Mouse (Mus musculus): Measurements from ENCODE around the gene Slc46a1.
A peak's percentile ranks its signal among the peaks of the same experiment; 100 is the strongest.

Slc46a1 gene

DNA sequence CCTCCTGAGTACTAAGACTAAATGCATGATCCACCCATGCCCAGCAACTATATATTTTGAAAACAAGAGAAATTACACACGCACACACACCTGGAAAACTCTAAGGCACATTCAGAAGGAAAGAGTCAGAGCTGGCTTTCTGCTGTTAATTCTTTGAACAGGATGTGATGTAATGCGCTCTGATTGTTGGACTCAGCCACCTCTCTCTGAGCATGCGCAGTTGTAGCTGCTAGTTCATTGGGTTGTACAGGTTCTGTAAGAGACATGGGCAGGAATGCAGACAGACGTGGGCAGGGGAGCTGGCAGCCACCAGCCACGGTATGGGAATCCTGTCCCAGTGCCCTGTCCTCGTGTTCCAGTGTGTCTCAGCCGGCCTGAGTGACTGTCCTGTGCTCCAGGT is 11.2 kb upstream of the Slc46a1 start:
- peak; percentile 46 for DNase-seq (ENCODE audit: low read depth, low spot score)

DNA sequence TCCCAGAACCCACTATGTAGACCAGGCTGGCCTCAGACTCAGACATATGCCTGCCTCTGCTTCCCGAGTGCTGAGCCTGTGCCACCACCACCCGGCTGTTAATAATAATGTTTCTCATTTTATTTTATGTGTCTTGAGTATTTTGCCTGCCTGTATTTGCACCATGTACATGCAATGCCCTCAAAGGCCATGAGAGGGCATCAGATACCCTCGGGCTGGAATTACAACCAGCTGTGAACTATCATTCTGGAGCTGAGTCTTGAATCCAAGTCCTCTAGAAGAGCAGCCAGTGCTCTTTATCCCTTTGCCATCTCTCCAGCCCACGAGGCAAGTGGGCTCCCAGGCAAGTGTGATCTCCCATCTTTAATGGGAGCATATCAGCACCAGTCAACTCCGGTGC is 10.2 kb upstream of the Slc46a1 start:
- peak; percentile 45 for DNase-seq (ENCODE audit: low read depth, low spot score)

DNA sequence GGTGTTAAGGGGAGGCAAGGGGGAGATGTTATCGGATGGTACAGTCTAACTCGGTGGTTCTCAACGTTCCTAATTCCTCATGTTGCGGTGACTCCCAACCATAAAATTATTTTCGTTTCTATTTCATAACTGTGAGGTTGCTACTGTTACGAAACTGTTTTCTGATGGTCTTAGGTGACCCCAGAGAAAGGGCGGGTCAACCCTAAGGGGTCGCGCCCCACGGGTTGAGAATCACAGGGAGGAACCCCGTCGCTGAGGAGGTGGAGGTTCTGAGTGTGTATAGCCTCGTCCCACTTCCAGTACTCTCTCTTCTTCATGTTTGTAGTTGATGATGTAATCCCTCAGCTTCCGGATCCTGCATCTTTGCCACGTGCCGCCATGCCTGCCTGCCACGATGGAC is 6.8 kb upstream of the Slc46a1 start:
- DNase-seq (ENCODE audit: low read depth, low spot score), result no peak

DNA sequence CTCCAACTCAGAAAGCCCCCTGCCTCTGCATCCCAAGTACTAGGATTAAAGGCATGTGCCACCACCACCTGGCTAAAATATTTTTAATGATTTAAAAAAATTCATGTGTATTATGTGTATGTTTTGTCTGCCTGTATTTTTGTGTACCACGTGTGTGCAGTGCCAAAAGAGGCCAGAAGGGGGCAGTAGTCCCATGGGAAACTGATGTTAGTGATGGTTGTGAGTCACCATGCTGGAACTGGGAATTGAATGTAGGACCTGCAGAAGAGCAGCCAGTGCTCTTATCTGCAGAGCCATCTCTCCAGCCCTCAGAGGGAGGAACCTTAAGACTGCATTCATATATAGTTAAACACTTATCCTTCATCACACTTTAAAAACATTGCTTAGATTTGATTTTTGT is 3.6 kb upstream of the Slc46a1 start:
- no peak for DNase-seq (ENCODE audit: low read depth, low spot score)

DNA sequence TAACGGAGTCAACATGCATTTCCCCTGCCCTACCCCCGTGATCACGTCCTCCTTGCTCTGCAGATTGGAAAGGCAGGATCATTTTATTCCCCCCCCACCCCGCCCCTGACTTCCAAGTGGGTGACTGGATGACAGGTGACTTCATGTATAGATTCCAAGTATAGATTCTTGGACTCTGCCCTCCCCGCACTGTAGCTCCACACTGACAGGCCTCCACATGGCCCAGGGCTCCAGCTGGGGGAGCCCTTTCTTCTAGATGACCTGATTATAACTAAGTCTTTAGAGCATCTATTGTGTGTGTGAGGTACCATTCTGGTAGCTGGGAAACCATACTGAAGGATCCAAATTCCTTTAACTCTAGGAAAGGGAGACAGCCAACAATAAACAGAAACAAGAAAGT is 2.8 kb upstream of the Slc46a1 start:
- no peak for DNase-seq (ENCODE audit: low read depth, low spot score)

DNA sequence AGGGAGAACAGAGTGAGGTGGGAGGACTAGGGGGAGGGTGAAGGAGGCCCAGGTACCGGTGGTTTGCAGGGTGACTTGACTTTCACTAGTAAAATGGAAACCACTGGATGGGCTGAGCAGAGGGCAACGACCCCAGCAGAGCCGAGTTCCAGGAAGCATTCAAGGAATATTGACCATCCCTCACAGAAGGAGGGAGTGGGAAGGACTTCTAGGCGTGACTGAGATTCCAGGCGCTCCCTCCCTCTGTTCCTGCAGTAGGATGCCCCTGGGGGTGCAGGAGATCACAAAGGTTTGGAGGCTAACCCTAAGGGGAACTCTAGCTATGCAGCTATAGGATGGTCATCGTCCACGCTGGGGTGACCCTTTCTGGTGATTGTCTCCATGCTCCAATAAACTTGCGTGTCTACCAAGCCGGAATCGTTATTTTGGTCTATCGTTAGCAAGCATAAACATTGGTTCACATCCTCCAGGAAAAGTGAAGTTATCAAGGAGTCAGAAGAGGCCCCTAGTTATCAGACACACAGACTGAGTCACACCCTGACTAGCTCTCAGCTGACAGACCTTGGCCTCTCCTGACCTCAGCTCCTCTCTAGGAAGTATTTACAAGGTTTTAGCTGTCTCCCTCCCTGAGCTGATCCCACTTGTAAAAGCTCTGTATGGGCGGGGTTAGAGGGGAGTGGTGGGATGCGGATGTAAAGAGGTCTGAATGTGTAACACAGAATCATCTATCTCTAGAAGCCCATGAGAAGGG is 2.0 kb upstream of the Slc46a1 start:
- no peak for DNase-seq (ENCODE audit: low read depth, low spot score)

DNA sequence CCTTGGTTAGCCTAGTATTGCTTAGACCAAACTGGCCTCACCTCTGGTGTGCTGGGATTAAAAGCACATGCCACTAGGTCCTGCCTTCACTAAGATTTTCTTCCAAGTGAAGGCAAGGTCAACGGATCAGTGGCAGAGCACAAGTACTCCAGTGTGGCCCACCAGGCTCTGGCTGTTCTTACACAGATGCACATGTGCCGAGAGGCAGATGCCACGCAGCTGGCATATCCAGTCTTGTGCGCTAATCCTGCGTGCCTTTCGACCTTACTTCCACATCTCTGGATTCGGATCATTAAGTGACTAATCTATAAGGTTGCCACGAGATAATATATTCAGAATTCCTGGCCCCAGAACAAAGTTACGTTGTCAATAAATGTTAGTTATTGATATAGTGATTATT is 381 bp upstream of the Slc46a1 start:
- DNase-seq (ENCODE audit: low read depth, low spot score), result no peak

DNA sequence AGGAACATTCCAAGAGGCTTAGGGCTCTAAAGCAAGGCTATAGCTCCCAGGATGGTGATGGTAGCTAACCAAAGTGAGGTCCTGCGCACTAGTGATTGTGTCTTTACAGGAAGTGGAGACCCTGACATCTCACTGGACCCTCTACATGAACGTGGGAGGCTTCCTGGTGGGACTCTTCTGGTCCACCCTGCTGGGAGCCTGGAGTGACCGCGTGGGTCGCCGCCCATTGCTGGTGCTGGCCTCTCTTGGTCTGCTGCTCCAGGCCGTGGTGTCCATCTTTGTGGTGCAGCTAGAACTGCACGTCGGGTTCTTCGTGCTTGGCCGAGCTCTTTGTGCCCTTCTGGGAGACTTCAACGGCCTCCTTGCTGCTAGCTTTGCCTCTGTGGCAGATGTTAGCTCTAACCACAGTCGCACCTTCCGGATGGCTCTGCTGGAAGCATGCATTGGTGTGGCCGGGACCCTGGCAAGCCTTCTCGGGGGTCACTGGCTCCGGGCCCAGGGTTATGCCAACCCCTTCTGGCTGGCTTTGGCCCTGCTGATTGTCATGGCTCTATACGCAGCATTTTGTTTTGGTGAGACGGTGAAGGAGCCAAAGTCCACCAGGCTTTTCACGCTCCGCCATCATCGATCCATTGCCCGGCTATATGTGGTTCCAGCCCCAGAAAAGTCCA is 880 bp downstream of the Slc46a1 start:
- DNase-seq (ENCODE audit: low read depth, low spot score), result no peak

DNA sequence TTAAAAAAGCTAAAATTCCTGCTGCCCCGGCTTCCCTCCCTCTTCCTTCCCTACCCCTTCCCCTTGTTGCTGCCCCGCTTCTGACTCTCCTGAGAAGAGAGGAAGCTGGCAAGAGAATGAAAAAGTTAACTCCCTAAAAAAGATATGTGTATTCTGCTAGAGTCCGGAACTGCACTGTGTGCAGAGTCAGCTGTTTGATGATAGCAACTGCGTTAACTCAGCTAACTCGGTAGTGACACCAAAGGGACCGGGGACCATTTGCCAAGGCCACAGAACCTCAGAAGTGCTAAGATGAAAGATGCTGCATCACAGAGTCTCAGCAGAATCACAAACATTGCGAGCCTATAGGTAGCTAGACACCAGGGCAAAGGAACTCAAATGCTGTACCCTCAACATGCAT is 2.0 kb downstream of the Slc46a1 start:
- DNase-seq (ENCODE audit: low read depth, low spot score), result no peak

DNA sequence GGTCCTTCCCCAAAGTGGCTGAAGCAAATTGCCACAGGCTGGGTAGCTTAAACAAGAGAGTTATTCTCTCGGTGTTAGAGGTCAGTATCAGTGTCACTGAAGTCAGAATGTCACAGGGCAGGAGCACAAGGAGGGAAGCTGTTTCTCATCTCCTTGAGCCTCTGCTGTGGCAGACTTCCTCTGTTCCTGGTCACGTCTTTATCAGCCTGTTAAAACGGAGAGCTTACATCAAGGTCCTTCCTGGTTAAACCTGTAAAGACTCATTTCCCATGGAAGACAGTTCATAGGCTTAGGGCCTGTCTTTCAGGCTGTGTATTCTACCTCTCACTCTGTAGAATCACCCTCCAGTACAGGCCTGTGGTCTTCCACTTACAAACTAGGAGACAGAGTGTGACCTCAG is 2.4 kb downstream of the Slc46a1 start:
- DNase-seq (ENCODE audit: low read depth, low spot score), result no peak

DNA sequence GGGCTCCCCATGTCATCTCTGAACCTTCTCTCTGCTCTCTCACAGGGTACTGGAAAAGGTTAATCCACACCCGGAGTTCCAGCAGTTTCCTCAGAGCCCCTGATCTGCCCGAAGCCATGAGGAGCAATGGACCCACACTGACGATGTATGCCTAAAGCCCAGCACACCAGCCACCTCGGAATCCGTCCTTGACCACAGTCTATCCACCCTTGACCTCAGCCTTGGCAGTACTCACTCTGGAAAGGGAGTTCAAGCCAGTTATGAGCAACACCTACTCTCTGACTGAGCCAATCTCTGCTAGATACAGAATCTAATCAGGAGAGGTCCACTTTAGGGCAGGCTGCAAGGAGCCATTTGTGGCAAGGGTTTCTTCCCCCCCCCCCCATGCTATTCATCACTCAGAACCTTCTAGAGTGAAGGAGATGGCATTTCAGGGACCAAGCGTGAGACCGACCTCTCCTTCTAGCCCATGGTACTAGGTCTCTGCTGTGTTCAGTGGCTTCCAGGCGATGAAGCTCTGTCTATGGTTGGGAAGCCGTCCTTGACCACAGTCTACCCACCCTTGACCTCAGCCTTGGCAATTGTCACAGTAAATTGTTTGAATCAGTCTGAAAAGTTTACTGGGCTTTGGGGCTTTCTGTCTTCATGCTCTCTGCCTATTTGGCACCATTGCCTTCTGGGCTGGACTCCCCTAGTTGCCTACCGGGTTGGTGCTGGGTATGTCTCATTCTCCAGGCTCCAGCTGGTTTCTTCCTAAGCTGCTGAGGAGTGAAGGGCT is 6.0 kb downstream of the Slc46a1 start:
- no peak for DNase-seq (ENCODE audit: low read depth, low spot score)

DNA sequence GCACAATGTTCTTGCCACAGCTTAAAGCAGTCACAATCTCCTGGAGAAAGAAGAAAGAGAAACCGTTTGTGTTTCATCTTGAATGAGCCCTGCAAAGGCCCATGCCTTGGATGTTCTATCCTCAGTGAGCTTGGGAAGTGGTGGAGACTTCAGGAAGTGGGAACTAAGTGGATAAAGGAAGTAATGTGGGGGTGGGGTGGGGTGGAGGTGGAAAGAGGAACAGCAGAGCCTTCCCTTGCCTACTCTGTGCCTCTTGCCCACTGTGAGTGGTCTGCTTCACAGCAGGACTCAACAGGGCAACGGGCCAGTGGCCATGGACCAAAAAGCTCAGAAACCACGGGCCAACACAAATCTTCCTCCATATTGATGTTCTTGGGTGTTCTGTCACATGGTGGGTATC is 9.8 kb downstream of the Slc46a1 start:
- no peak for DNase-seq (ENCODE audit: low read depth, low spot score)

DNA sequence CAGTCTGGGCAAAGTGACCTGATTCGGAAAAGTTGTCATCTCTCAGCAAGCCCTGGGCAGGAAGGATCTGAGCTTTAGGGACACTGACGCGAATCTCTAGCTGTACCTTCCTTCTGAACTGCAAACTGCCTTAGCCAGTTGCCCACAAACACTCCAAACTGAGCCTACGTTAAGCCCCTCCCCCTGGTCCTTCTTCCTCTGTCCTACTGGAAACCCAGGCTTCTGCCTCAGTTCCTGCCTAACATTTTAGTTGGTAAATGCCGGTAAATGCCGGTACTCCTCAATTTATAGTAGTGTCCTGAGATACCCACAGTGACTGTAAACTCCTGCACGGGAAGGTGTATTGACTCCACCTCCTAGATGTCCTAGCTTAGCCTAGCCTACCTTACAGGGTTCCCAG is 18.1 kb downstream of the Slc46a1 start:
- DNase-seq (ENCODE audit: low read depth, low spot score), result no peak

DNA sequence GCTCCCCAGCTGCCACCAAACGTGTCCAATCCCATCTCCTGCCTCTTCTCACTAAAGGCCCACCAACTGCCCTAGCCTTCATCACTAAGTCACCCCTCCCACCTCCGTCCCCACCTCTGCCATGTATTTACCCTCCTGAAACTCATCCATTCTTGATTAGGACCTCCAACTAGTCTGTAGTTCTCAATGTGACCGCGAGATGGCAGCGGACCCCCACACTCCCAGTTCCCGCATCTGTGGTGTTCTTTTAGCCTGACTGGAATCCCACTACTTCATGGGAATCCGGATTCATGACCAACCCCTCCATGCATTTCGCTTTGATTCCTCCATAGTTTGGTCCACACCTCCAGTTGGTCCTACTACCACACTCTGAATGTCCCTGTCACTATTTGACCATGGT is 22.7 kb downstream of the Slc46a1 start:
- peak; percentile 81 for DNase-seq (ENCODE audit: low read depth, low spot score)

DNA sequence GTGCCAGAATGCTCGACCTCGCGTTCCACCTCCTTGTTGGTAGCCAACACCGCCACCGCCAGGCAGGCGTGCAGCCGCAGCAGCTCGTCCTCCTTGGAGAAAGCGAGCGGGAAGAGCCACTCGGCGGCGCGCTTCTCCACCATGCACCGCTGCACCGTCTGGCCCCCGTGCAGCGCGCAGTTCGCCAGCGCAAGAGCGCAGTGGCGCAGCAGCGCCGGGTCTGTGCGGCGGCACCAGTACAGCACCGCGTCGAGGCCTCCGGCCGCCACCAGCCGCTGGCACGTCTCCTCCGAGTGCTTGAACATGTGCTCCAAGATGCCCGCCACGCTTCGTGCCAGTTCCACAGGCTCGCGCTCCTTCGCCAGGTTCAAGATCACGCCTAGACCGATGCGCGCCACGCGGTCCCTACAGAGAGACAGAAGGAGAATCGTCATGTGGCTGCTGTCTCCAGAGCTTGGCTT is 25.3 kb downstream of the Slc46a1 start:
- no peak for DNase-seq (ENCODE audit: low read depth, low spot score)

DNA sequence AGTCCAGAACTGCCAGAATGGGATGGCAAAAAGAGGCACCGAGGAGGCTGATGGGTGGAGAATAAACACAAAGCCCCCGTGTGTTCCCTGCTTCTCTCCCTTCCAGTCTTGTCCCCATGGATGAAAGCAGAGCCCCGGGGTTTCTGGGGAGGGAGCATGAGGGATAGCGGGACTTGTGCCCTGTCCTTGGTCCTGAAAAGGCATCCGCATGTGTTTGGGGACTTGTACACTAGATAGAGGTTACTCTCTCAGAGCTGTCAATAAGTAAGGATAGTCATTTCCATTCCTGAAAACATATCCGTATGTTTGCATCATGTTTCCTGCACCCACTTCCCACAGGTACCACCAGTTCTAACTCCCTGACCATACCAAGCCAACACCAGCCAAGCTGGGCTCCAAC is 30.4 kb downstream of the Slc46a1 start:
- no peak for DNase-seq (ENCODE audit: low read depth, low spot score)

DNA sequence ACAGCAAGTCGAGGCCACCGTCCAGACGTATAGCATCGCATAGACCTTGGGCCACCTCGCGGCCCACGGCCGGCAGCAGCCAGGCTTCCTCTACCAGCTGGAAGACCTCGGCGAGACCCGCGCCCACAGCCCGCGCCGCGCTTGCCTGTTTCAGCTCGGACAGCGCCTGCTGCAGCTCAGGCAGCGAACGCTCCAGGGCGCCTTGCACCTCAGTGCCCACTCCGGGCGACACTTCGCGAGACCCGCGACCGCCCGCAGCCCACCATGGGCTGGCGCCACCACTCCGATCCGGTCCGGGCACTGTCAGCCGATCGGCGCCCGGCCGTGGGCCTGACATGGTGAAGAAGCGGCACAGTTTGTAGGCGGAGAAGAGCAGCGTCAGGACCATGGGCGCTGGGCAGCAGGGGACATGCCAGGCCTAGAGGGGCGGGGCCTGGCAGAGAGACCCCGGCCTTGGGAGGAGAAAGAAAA is 31.6 kb downstream of the Slc46a1 start:
- no peak for DNase-seq (ENCODE audit: low read depth, low spot score)

DNA sequence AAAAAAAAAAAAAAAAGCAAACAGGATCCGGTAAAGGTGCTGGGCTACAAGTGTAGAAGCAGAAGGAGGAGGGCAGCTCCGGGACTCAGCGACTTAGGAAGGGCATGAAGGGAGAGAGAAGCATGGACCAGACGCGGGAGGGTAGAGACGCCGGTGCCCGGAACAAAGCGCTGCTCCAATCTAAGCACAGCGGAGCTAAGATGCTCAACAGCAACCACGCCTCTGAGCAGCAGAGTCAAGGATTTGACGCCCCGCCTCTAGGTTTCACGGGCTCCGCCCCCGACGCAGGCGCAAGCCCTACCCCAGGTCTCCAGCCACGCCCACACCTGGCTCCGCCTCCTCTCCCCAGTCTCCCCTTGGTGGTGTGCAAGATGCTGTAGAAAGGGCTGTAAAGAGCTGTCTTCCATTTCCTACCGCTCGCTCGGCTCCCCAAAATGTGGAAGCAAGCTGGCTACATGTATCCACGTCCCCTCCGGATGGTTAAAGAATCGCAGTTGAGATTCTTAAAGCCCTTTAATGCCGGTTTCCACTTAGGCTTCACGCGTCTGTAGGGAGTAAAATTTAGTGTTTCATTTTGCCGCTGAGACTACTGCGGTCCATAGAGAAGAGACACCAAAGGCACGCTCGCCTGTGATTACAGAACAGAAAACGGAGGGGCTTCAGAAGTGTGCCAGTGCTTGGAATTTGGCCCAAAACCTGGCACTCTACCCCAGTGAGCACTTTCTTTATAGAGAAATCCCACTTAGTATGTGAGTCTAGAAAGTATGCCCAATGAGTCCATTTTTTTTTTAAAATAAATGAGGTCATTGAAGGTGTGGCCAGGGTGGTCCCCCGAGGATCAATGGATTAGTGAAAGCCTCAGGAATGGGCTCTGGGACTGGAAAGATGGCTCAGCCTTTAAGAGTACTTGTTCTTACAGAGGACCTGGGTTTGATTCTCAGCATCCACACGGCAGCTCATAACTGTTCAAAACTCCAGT is 32.3 kb downstream of the Slc46a1 start, which contains the start of gene Sarm1:
Gene Sarm1 (minus strand): TSS at position 211 of the 979 bp plus-strand sequence.
- peak; percentile 95 for DNase-seq (ENCODE audit: low read depth, low spot score)

DNA sequence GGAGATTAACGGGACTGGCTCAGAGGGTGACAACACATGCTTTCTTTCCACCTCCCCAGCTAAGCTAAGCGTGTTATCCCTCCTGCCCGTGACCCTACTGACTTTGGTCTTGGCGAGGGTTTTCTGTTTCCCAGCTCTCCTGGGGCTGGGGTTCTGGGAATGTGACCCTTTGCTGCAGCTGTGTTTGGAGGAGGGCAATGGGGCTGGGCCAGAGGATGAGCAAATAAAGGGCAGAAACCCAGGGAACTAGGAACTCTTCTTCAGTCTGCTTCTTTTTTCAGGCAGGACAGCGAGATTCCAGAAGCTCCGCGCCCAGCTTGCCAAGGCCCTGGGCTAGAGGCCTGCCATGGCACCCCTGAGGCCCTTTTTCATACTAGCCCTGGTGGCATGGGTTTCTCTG is 33.5 kb downstream of the Slc46a1 start, which contains the start of gene Vtn:
Gene Vtn (plus strand): TSS at position 88 of the 400 bp plus-strand sequence.
- DNase-seq (ENCODE audit: low read depth, low spot score), result no peak

DNA sequence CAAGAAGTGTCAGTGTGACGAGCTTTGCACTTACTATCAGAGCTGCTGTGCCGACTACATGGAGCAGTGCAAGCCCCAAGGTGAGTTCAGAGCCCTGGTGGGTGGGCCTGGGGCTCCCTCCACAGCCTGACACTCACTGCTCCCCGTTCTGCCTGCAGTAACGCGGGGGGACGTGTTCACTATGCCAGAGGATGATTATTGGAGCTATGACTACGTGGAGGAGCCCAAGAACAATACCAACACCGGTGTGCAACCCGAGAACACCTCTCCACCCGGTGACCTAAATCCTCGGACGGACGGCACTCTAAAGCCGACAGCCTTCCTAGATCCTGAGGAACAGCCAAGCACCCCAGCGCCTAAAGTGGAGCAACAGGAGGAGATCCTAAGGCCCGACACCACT is 34.0 kb downstream of the Slc46a1 start:
- DNase-seq (ENCODE audit: low read depth, low spot score), result no peak

DNA sequence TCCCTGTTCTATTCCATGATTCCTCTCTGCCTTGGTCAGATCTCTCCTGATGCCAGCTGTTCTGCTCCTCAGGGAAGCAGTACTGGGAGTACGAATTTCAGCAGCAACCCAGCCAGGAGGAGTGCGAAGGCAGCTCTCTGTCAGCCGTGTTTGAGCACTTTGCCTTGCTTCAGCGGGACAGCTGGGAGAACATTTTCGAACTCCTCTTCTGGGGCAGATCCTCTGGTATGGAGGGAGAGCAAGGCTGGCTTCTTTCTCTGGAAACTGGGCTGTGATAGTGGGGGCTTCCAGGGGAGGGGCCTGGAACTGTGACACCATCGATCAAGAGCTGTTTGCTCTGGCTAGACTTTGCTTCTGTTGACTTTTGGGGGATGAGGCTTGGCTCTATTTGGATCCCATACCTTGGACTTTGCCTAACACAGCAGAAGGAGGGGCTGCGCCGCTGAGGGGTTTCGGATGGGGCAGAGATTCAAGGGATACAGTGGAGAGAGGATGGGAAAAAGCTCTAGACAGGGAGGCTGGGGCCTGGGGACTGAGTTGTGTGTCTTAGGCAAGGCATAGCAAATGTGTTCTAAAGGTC is 35.2 kb downstream of the Slc46a1 start:
- DNase-seq (ENCODE audit: low read depth, low spot score), result no peak
